Mouse (Mus musculus) CH12F3 (cell line): ENCODE results near the gene Msmo1.

Experiments used
- in situ Hi-C: fragments of 300-500 bp; cut with MboI; formaldehyde crosslinking; loops from 2 replicates; pipeline ENCODE4 v1.14.3; 2020; ENCODE audit warnings: low sequenced_read_pairs

Gene Msmo1

DNA sequence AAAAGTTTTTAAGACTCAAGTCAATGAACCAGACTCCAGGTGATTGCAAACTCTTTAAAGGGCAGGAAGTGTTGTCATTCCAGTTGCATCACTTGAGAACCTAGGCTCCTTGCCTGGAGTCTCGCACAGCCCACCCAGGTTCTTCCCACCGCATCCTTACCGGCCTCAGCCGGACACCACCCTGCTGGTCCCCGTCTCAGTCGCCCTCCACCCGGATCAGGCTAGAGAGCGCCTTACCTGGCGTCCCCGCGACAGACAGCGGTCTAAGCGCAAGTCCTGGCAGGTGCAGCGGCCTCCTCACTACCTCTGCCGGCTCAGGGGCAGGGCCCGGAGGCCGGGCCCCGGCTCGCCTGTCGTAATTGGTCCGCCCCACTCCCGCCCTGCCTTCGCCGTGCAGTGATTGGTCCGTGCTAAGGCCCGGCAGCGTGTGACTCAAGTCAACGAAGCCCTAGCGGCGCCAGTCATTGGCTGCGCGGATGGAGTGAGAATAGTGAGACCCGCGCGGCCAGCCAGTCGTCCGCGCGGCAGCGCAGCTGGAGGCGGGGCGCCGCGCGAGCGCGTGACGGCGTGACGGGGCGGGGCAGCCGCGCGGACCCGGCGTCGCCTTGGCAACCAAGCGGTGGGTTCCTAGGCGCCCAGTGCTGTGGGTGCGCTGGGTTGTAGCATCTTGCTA lies at the start of gene Msmo1:
Gene Msmo1, minus strand, starts transcription at position 522 of the 673 bp plus-strand sequence.
- in situ Hi-C loops, result no loop called here

DNA sequence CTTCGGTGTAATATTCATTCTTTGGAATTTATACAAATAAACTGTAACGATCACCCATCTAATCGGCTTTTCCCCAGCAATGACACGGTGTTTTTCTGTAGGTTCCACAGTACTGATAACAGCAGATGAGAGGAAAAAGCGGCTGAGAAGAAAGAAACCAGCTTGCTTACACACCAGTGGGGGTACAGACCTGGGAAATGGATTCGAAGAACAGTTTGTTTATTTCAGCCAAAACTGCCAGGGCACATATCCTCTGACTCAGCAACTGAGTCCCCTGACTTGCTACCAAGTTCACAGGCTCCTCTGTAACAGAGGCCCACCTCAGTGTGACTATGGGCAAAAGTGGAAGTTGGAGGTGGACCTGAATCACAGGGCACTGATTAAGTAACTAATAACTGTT lies 48.4 kb upstream of the Msmo1 start:
- in situ Hi-C loops, result no loop called here

DNA sequence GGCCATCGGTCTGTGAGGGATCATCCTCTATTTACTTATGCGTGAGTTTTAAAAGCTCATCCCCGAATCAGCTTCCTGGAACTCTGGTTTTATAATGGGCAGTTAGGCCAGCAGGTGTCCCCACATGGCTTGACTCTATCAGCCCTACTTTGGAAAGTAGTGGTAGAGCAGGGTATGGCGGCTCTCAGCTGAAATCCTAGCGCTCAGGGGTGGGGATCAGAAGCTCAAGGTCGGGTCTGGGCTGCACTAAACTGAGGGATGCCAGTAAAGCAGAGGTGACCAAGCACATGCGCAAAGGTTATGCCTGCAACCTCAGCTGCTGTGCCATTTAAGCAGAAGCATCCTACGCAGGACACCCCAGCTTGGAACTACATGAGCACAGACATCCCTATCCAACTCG lies 44.3 kb upstream of the Msmo1 start:
- in situ Hi-C loops, result no loop called here

DNA sequence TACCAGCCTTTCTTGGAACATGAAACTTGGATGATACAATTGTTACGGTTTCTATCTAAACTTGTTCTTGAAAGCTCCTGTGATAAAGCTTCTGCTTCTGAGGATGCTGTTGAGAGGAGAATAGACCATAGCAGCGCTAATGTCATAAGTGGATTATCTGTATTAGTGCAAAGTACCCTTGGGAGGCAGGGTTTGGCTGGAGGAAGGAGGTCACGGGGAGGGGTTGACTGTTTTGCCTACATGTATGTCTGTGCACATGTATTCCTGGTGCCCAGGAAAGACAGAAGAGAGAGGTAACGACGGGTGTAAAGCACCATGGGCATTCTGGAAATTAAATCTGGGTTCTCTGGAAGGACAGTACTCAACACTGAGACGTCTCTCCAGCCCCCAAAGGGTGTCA lies 40.5 kb upstream of the Msmo1 start:
- in situ Hi-C loops, result no loop called here

DNA sequence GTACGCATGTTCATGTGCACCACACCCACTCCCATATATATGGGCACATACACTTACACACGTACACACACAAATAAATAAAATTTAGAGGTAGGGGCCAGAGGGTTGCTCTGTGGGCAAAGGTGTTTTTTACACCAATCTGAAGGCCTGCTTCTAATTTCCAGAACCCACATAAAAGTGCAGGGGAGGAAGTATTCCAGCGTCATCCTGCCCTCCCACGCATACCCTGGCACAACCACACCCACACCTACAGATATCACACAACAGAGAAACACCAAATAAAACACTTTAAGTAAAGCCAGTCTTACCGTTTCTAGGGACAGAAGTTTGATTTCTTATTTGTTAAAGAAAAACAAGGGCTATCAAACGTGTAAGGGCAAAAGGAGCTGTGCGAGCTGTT lies 37.2 kb upstream of the Msmo1 start:
- in situ Hi-C loops, result no loop called here

DNA sequence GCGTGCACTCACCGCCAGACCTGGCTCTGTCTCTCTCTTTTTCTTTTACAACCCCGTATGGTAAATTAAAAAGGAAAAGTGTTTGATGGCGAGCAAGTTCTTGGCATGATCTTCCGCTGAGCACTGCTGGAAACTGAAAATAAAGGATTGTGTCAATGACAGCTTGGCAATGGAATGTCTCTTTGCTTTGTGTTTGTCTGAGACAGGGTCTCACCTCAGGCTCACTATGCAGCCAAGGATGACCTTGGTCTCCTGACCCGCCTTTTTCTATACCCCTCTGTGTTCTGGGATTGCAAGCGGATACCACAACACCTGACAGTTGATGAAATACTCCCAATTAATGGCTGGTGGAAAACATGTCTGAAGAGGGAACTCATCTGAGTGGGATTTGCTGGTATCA lies 36.0 kb upstream of the Msmo1 start:
- in situ Hi-C loops, result no loop called here

DNA sequence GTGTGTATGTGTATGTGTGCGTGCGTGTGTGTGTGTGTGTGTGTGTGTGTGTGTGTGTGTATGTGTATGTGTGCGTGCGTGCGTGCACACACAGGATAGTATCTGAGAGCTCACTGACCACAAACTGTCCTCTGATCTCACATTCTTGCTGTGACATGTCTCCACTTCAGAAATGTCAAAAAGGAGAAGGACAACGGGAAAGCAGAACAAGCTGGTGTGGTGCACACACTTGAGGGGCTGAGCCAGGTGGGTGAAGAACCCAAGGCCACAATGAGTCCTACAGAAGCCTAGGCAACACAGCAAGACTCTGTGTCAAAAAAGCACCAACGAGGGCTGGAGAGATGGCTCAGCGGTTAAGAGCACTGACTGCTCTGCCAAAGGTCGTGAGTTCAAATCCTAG lies 35.1 kb upstream of the Msmo1 start:
- in situ Hi-C loops, result no loop called here

DNA sequence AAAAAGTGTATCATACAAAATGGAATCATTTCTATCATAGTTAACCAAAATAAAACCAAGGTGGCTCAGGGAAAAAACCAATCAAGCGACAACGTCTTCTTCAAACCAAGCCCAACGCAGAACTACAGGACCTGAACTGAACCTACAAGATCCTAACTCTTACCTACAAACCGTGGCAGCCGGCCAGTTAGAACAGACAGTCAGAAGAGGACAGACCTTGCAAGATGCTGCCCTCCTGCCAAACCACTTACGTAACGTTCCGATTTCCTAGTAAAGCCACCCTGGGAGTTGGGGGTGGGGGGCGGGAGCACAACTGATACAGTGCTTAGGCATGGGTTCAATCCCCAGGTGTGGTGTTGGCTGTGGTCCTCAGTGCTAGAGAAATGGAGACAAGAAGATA lies 33.5 kb upstream of the Msmo1 start:
- in situ Hi-C loops, result no loop called here

DNA sequence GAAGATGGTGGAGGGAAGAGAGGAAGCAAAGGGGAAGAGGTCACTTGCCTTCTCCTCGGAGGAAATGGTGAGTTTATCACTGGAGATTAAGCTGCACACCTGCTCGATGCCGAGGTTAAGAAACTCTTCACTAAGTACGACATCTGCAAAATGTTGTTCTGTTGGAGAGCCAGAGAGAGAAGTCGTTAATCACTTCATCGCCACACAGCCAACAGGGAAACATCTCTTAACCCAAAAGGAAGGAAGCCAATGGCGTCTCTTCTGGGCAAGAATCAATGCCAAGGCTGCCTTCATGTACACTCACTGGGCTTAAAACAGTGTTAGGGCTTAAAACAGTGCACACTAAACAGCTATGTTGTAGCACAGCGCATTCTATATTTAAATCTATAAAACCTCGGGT lies 30.5 kb upstream of the Msmo1 start:
- in situ Hi-C loops, result no loop called here

DNA sequence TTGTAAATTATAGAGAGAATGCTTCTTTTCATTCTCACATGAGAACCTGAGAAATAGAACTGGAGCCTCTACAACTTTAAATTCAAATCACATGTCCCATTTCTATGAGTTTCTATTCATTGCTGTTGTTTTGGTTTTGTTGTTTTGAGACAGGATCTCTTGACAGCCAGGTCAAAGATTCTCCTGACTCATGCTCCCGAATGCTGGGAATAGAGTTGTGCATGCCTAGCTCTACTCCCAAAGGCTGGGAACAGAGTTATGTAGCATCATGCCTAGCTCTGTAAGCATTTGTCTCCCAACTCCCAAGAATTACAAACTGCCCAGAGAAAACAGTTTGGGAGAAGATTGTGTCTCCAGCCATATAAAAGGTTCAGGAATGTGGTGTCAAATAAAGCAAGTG lies 29.2 kb upstream of the Msmo1 start:
- in situ Hi-C loops, result no loop called here

DNA sequence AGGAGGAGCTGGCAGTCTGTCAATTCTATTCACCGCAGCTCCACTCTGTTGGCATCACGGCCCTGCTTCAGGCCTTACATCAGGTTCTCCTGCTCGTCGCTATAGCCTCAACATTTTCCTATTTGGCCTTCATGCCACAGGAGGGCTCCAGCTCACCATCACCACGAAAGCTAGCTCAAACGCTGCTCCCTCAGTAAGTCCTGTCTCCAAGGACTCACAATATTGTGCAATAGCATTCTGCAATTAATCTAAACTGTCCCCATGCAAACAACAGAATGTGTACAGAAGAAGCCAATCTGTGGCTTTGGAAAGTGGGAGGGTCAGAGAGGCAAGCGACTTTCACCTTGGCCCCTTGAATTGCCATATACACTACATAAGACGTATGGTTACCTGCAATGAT lies 27.8 kb upstream of the Msmo1 start:
- in situ Hi-C loops, result no loop called here

DNA sequence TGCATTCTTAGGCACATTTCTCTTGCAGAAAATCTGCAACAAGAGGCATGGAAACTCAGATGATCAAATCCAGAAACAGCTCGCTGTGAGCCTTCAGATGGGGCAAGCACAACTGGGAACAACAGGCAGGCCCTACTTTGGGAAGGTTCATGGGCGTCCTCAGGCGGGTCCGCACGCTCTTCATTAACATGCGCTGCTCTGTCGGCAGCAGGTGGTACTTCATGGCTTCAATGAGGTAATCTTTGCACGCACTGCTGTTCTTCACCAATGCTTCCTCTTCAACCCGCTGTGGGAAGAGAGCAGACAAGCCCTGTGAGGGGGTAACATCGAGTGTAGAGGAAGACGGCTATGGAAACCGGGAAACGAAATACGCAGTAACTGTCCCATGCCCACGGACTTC lies 24.4 kb upstream of the Msmo1 start:
- in situ Hi-C loops, result no loop called here

DNA sequence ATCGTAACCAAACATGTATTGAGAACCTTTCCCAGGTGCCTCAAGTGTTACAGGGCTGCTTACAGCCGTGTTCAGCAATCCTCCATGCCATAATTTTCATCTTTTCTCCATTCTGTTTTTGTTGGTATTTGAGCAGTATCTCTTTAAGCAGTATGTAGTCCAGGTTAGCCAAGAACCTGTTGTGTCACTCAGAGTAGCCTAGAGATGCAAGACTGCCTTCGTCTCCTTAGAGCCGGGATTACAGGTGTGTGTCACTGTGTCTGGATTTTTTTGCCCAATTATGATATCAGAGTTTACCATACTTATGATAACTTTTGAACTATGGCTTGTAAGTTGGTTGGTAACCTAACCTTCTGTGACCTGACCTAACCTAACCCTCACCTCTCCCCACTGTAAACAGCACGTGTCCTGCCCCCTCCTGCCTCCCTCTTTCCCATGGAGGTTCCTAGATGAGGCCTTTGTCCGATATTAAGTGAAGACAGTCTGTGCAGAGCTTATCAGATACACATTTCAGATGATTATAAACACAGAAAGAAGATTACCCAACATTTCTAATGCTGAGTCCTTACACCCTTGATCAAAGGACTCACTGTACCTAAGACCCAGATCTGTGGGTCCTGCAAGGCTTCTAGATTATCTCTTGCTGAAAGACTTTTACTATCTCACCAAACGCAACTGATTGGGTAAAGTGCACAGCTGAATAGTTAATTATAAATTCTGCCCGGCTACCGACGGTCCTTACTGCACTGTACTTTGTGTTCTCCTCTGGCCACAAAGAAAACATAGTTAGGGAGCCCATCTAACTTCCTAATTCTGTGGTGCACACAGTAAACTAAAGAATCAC lies 12.8 kb upstream of the Msmo1 start:
- in situ Hi-C loops, result no loop called here

DNA sequence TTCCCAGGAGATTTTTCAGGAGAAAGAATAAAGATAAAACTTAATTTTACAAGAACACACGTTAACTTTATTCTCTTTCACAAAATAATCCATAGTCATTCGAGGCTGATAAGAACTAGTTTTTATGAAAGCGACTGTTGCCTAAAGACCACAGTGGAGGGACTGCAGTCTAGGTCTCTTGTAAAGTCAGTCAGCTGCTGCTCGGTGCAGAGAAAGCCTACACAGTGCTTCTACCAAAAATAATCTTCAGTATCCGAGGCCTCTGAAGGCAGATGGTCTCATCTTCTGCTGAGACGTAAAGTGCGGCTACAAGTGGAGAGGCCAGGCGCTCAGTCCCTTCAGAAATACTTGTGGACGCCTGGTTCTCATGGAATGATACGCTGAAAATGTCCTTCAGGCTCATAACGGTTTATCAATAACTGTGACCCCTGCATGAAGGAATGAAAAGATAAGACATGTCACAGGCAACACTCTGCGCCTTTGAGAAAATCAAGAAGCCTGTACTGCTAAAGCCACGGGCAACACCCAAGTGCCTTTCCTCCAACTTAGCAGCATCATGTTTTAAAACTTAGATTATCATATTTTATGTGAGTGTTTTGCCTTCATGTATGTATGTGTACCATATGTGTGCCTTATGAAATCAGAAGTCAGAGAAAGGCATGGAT lies 7.1 kb upstream of the Msmo1 start:
- in situ Hi-C loops, result no loop called here

DNA sequence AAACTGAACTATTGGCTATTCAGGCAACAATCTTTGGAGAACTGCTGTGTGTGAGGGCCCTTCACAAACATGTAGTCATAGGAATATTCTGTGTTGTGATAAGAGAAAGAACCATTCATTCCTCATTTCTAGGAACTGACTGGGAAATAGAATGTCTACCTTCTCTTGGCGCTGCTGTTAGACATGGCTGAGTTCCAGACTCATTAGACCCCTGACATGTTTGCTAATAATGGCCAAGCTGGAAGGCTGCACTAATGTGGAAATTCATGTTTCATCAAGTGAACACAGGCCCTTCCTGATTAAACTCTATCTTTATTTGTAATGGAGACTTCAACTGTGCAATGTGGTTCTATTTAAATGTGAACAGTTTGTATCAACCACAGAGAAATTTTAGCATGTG lies 5.3 kb upstream of the Msmo1 start:
- in situ Hi-C loops, result no loop called here

DNA sequence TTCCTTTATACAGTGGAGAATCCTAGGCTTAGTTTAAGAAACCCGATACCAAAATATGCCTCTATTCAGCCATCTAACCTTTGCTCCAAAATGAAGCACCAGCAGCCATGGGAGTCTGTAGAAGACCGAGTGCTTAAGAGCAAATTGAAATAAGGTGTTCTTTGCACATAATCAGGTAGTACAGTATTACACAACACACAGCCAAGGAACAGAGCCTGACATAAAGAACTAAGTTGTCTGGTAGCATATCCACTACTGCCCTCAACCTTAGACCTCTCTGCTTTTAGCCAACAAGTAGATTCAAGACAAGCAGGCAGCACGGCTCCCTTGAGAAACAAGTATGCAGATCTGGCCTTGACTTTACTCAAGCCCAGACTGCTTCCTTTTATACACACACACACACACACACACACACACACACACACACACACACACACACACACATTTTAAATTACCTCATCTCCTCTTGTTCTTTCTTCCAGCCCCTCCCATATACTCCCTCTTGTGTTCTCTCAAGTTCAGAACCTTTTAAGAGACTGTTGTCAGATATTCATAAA lies 3.3 kb upstream of the Msmo1 start:
- in situ Hi-C loops, result no loop called here

DNA sequence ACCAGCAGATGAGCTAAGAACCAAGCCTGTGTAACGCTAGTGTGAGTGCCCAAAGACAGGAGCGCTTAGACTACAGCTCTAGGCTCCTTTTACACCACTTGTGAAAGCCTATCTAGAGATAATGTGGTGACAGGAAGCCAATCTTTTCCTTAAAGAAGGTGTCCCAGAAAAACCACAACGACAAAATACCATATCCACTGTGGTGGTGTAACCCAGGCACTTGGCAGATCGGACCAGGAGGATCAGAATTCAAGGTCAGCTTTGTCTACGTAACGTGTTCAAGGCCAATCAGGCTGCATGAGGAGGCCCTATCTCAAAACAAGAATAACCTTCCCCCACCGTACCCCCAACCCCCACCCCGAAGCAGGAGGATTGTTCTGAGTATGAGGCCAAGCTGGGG lies 1.6 kb upstream of the Msmo1 start:
- in situ Hi-C loops, result no loop called here

DNA sequence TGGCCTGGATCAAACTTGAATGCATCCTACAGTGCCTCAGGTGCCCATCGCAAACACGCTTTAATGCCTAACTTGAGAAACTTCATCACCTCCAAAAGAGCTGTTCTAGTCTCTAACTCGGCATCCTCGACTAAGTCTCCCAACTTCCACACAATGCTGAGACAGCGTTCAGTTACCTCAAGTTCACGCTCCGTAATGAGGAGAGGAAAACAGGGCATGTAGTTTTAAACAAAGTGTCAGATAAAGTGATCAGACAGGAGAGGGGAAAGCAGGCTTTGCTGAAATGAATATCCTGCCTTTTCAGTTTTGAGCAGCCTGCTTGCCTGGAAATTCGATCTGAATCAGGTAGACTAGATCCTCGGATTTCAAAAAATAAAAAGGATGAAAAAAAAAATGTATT lies 996 bp downstream of the Msmo1 start:
- in situ Hi-C loops, result no loop called here

DNA sequence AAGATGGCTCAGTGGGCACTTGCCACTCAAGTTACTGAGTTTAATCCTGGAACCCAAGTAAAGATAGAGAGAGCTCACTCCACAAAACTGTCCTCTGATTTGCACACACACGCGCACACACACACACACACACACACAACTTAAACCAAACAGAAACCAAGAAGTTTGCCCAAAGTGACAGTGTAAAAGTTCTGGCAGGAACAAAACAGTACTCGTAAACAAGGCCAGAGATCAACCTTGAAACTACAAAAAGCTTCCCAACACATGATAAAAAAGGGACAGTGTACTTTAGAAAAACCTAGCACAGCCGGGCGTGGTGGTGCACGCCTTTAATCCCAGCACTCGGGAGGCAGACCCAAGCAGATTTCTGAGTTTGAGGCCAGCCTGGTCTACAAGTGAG lies 5.4 kb downstream of the Msmo1 start:
- in situ Hi-C loops, result no loop called here

DNA sequence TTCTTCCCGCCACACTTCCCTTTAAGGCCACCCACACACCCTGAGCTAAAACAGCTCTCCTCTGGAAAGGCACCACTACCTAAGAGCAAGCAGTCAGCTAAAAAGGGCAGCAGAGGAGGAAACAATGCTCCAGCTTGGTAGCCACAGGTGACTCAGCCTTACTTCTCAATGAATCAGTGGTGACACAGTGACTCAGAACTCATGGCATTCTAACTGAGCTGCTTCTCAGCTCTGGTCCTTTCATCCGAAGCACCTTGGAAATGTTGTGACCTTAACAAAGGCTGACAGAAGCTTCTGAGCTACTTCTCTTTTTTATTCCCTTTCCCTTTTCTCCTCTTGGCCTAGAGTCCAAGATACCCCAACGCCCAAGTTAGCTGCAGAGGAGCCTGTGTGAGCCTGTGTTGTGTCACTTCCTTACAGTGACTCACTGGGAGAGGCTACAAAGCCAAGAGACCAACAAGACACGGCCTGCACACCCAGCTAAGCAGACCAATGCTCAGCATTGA lies 7.3 kb downstream of the Msmo1 start:
- in situ Hi-C loops, result no loop called here

DNA sequence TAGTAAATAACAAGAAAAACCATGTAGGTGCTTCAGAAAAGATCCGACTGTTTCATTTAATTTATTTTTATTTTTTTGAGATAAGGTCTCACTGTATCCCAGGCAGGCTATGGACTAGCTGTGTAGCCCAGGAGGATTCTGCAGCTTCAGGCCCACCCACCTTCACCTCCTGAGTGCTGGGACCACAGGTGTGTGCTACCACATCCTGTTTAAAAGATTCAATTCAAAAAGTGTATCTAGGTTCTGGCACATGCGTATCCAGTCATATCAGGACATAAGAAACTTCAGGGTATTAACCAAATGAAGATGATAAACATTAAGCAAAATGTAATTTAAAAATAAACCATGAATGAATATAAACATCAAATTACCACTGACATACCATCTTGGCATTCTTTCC lies 10.4 kb downstream of the Msmo1 start:
- in situ Hi-C loops, result no loop called here

DNA sequence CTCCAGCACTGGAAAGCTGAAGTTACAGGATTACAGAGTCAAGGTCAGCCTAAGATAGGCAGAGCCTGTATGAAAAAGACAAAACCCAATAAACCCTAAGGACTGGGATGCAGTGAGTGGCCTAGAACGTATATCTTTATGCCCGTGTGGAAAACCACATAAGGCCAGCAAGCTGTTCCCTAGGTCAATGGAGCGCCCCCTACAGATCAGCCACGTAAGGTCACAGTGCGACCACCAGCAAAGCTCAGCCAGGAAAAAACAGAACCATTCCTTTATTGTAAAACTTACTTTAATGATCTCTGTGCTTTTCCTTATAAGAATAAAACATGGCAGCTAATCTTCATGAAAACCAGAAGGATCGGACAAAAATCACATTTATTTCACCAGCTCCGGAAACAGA lies 15.7 kb downstream of the Msmo1 start:
- in situ Hi-C loops, result no loop called here
